Mouse (Mus musculus): ENCODE data around the gene Dip2b. TPM values are rescaled to one million over a fixed set of nuclear protein-coding genes. Genes with fewer than 3 reads are reported as not detected.

Gene Dip2b
- polyA plus RNA-seq, 1 experiment, result not detected

DNA sequence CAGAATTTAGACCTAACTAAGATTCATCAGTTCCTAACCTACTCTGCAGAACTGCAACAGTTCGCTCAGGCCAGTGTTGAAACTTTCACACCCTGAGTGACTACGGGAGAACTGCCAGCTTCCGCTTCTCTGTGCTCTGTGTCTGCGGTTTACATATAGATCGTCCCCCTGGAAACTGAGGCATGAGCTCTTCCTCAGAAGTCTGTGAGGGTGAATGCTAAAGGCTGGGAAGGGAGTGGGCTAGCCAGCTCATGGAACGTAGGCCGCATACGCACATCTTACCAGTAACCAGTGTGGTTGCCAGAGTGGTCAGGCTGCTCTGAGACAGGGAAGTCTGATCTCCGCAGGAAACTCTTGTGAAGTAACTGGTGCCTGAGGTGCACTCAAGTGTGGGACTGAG lies 177.7 kb downstream of the Dip2b start:
- no peak for TF ChIP-seq POLR2A (IDR thresholded peaks at IDR 0.05; ENCODE audit: insufficient read depth, low read depth, low read length)
- TF ChIP-seq CTCF (IDR thresholded peaks at IDR 0.05; ENCODE audit: insufficient read depth, low read depth, low read length), result no peak
- H3K4me3 ChIP-seq (ENCODE audit: insufficient read depth, low read depth, low read length), result no peak overlapping the region
- H3K27ac ChIP-seq (ENCODE audit: insufficient read depth, low read depth, low read length), result no peak overlapping the region
- no peaks in the 10 kb centered on the region for H3K4me1 ChIP-seq (ENCODE audit: control insufficient read depth, insufficient read depth, low read length)
- 93% methylated on average over 9 of the region's 9 CpGs for WGBS

- WGBS, result 95% methylated on average over 3 of the region's 3 CpGs
- Histone ChIP-seq H3K4me1 (ENCODE audit: control insufficient read depth, insufficient read depth, low read length) (no peaks in the 10 kb centered on the region), H3K4me3 (ENCODE audit: insufficient read depth, low read depth, low read length) (no peak overlapping the region), H3K27ac (ENCODE audit: insufficient read depth, low read depth, low read length) (no peak overlapping the region)
- TF ChIP-seq POLR2A (IDR thresholded peaks at IDR 0.05; ENCODE audit: insufficient read depth, low read depth, low read length), result no peak
- TF ChIP-seq CTCF (IDR thresholded peaks at IDR 0.05; ENCODE audit: insufficient read depth, low read depth, low read length), result no peak
Observed at GRCm38 (mm10) chr15:100218018-100218417, 179.6 kb downstream of the Dip2b start.

DNA sequence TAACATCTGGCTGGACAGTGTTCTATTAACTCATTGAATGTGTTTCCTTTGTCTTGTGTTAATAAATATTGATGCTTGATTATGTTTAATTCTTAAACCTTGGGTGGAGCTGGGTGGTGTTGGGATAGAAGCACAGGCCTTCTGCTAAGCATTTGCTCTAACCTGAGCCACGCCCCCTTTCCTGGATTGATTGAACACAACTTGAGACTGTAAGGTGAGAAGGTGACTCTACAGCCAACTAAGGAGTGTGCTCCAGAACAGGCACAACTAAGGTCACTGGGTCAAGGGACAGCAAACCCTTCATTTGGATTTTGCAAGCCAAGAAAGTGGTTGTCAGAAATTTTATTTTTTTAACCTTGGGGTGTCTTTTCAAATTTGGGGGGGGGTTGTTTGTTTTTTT lies 180.9 kb downstream of the Dip2b start:
- H3K4me3 ChIP-seq (ENCODE audit: insufficient read depth, low read depth, low read length), result no peak overlapping the region
- TF ChIP-seq CTCF (IDR thresholded peaks at IDR 0.05; ENCODE audit: insufficient read depth, low read depth, low read length) (no peak), POLR2A (IDR thresholded peaks at IDR 0.05; ENCODE audit: insufficient read depth, low read depth, low read length) (no peak)
- H3K4me1 ChIP-seq (ENCODE audit: control insufficient read depth, insufficient read depth, low read length), result no peaks in the 10 kb centered on the region
- H3K27ac ChIP-seq (ENCODE audit: insufficient read depth, low read depth, low read length), result no peak overlapping the region
- WGBS, result 82% methylated on average over 1 of the region's 1 CpGs

- Histone ChIP-seq H3K27ac (ENCODE audit: insufficient read depth, low read depth, low read length) (no peak overlapping the region), H3K4me3 (ENCODE audit: insufficient read depth, low read depth, low read length) (no peak overlapping the region), H3K4me1 (ENCODE audit: control insufficient read depth, insufficient read depth, low read length) (peaks cover 2% of the 10 kb centered on the region; the same call in 1 of the 2 replicates)
- TF ChIP-seq POLR2A (IDR thresholded peaks at IDR 0.05; ENCODE audit: insufficient read depth, low read depth, low read length) (no peak), CTCF (IDR thresholded peaks at IDR 0.05; ENCODE audit: insufficient read depth, low read depth, low read length) (no peak)
- WGBS, result 52% methylated on average over 7 of the region's 7 CpGs
Observed at GRCm38 (mm10) chr15:100220916-100221315, 182.5 kb downstream of the Dip2b start.

GRCm38 (mm10) chr15:100225381-100225780 lies 186.9 kb downstream of the Dip2b start:
- Histone ChIP-seq H3K27ac (ENCODE audit: insufficient read depth, low read depth, low read length) (0 out of 2 replicates have a peak overlapping the region, but pooled peaks have one; percentile 15), H3K4me3 (ENCODE audit: insufficient read depth, low read depth, low read length) (no peak overlapping the region), H3K4me1 (ENCODE audit: control insufficient read depth, insufficient read depth, low read length) (peaks cover 6% of the 10 kb centered on the region; the same call in 1 of the 2 replicates)
- 93% methylated on average over 4 of the region's 4 CpGs for WGBS
- TF ChIP-seq POLR2A (IDR thresholded peaks at IDR 0.05; ENCODE audit: insufficient read depth, low read depth, low read length), result no peak
- TF ChIP-seq CTCF (IDR thresholded peaks at IDR 0.05; ENCODE audit: insufficient read depth, low read depth, low read length), result no peak

DNA sequence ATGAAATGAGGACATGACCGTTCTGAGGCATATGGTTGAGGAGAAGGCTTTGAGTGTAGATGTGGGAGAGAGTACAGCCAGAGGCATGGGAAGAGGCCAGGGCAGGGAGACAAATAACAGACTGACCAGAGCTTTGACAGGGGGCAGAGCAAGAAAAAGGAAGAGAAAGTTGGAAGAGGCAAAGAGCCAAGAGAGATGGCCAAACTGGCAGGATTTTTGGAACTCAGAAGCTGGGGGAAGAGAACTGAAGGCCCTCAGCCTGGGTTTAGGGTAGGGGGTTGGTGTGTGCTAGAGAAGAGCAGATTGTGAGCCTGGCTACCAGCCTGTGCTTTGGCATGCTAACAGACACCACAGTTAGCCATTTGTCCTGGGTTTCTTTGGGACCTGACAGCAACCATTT lies 187.4 kb downstream of the Dip2b start:
- WGBS, result 50% methylated on average over 1 of the region's 1 CpGs
- no peak for TF ChIP-seq POLR2A (IDR thresholded peaks at IDR 0.05; ENCODE audit: insufficient read depth, low read depth, low read length)
- TF ChIP-seq CTCF (IDR thresholded peaks at IDR 0.05; ENCODE audit: insufficient read depth, low read depth, low read length), result no peak

DNA sequence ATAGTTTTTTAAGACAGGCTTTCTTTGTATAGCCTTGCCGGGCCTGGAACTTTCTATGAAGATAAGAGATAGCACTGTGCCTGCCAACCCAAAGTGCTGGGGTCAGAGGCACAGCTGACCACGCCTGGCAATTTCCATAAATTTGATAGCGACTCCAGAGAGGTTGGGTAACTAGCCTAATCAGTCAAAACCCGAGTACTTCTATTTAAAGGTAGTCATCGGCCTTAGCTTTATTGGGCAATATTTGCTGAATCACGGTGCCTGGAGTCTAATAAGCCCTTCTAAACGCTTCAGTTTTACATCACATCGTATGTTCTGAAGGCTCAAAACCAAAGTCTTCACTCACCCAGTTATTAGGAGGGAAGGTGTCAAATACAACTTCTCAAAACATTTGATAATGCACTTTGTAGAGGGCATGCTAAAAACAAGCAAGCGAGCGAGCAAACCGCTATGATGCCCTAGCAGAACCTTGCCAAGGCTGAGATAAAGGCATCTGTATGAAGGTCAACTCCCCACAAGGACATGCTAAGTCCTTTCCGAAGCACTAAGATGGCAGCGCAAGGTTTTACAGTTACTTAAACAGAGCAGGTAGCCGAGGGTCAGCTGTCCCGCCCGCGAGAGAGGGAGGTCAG lies 188.7 kb downstream of the Dip2b start:
- peak overlapping the region; percentile 100 for H3K27ac ChIP-seq (ENCODE audit: insufficient read depth, low read depth, low read length)
- H3K4me3 ChIP-seq (ENCODE audit: insufficient read depth, low read depth, low read length), result peak overlapping the region; percentile 100
- no peak for TF ChIP-seq CTCF (IDR thresholded peaks at IDR 0.05; ENCODE audit: insufficient read depth, low read depth, low read length)
- TF ChIP-seq POLR2A (IDR thresholded peaks at IDR 0.05; ENCODE audit: insufficient read depth, low read depth, low read length), result no peak
- H3K4me1 ChIP-seq (ENCODE audit: control insufficient read depth, insufficient read depth, low read length), result peaks cover 6% of the 10 kb centered on the region; the same call in 1 of the 2 replicates
- WGBS, result 1% methylated on average over 17 of the region's 17 CpGs

More for the DNA sequence above, 187.4 kb downstream of the Dip2b start:
- H3K4me1 ChIP-seq (ENCODE audit: control insufficient read depth, insufficient read depth, low read length), result peaks cover 6% of the 10 kb centered on the region; the same call in 1 of the 2 replicates
- H3K27ac ChIP-seq (ENCODE audit: insufficient read depth, low read depth, low read length), result 0 out of 2 replicates have a peak overlapping the region, but pooled peaks have one; percentile 15
- H3K4me3 ChIP-seq (ENCODE audit: insufficient read depth, low read depth, low read length), result no peak overlapping the region

- under 1% methylated on average over 103 of the region's 133 CpGs for WGBS
- Histone ChIP-seq H3K27ac (ENCODE audit: insufficient read depth, low read depth, low read length) (peak within 1 kb of the TSS; percentile 100), H3K4me1 (ENCODE audit: control insufficient read depth, insufficient read depth, low read length) (peaks cover 6% of the 10 kb centered on the region; the same call in 1 of the 2 replicates), H3K4me3 (ENCODE audit: insufficient read depth, low read depth, low read length) (peak within 1 kb of the TSS; percentile 100)
- TF ChIP-seq POLR2A (IDR thresholded peaks at IDR 0.05; ENCODE audit: insufficient read depth, low read depth, low read length), result peak; percentile 98
- no peak for TF ChIP-seq CTCF (IDR thresholded peaks at IDR 0.05; ENCODE audit: insufficient read depth, low read depth, low read length)
Observed at GRCm38 (mm10) chr15:100227663-100228534, 189.4 kb downstream of the Dip2b start, which contains the start of gene Atf1. Atf1 (plus strand) TSS chr15:100227819.

Data from olfactory bulb, adult 2 months (tissue).